Mouse (Mus musculus) liver, adult (tissue): ENCODE measurements around the gene Ifi47.

Experiments used
- GATA4 ChIP-seq: IDR thresholded peaks from 2 replicates; pipeline ENCODE4 v1.6.1; 2014; ENCODE audit warnings: mild to moderate bottlenecking, low read length; ENCODE audit not compliant: insufficient replicate concordance

The Ifi47 gene

DNA sequence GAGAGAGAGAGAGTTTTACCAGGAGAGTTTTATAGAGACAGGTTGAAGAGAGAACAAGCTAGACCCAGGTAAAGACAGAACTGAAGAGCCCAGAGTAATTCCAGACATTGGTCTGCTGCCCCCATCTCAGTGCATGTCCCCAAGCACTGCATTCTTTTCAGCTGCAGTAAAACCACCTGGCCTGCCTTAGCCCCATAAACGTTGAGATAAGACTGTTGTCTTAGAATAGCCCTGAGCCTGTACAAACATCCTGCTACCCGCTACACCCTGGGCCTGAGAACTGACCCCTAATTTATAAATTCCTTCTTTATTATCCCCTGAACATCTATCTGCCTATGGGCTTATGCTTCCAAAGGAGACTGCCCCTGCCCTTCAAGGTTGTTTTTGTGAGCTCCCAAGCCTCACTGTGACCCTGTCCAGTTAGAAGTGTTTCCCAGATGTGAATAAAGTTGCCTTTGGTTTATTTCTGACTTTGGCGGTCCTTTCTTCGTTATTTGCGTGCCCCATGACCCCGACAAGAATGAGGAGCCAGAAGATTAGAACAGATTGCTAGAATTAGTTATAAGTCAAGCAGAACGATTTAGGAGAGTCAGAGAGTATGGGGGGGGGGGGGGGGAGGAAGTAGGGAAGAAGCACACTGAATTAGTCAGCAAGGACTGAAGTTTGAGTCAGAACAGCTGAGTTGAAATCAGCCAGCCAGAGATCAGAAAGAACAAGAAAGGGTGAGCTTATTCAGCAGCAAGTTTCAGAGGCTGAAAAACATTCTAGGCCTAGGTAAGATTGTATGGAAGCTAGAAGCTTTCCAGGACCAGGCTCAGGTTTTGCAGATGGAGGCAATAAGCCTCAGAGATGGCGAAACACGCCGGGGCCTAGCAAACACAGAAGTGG lies 31.5 kb downstream of the Ifi47 start:
- no peak for TF ChIP-seq GATA4

DNA sequence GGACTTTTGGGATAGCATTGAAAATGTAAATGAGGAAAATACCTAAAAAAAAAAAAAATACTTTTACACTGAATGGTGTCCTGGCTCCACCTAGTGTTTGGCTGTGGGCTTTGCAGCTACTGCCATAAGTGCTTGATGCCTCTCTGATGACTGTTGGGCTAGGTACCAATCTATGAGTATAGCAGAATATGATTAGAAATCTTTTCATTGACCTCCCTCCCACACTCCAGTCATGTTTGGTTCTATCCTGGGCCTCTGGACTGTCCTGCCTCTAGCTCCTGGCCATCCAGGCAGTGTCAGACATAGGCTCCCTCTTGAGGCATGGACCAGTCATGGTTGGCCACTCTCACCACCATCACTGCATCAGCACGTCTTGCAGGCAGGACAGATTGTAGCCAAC lies 32.4 kb downstream of the Ifi47 start:
- TF ChIP-seq GATA4 = no peak

DNA sequence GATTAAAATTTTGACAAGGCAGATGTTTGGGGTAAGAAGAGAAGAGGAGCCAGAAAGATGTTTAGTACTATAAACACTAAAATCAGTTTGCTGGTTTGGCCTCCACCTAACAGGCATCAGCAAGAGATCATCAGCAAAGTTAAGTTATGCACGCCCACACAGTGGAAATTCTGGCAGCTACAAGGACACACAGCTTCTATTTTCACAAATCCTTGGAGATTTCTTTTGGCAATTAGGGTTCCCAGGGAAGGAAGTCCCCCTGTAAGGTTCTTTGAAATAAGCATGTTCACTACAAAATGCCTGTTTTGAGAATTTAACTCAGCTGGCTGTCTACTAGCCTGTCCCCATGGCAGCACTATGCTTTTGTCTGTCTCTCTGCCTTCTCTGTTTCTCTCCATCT lies 34.6 kb downstream of the Ifi47 start:
- TF ChIP-seq GATA4 = no peak

DNA sequence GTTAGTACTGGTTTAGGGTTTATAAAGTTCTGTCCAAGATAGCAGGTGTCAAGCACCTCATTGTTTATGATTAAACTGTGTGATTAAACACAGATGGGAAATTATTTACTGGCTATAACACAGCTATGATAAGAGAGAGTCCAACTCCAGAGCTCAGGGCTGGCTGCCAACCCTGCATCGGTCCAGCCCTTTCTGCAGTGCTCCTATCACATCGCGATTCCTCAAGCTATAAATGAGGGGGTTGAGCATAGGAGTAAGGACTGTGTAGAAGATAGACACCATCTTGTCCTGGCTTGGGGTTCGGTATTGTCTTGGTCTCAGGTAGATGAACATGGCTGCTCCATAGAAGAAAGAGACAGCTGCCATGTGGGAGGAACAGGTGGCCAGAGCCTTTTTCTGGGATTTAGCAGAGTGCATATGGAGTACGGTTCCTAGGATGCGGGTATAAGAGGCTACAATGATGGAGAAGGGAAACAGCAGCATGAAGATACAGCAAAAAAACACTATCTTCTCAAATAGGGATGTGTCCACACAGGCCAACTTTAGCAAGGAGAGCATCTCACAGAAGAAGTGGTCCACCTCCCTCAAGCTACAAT lies 36.3 kb downstream of the Ifi47 start:
- no peak for TF ChIP-seq GATA4

DNA sequence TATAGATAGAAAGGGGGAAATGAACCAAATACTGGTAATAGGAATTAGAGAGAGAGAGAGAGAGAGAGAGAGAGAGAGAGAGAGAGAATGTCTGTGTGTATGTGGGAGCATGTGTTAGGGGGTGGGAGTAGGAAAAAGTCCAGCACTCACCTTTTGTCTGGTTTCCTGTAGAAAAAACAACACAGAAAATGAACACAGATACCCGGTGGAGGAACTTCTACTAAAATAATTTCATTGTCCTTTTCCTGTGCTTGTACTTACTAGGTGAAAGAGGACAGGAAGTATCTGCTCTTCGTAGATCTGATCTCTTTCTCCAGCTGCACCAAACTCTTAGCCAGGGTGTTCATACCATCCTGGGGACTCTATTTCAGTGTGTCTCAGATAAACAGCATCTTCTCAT lies 37.8 kb downstream of the Ifi47 start:
- no peak for TF ChIP-seq GATA4

DNA sequence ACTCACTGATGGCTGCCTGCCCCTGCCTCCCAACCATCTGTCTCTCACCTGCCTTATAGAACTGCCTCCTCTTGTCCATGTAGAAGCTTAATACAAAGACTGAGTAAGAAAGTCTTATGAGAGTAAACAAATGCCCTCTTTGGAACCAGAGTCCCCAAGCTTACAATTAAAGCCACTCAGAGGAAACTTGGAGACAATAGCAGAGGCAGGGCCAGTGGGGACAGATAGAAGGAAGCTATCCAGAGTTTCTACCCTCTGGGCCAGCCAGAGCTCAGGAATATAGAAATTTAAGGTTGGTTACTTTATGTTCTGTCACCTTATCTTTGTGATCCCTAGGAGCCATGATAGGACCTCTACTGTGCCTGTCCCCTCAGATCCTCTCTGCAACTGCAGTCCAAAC lies 38.4 kb downstream of the Ifi47 start, which contains the start of gene Olfr1396:
Gene Olfr1396, minus strand, starts transcription at position 101 of the 400 bp plus-strand sequence.
- TF ChIP-seq GATA4 = no peak

DNA sequence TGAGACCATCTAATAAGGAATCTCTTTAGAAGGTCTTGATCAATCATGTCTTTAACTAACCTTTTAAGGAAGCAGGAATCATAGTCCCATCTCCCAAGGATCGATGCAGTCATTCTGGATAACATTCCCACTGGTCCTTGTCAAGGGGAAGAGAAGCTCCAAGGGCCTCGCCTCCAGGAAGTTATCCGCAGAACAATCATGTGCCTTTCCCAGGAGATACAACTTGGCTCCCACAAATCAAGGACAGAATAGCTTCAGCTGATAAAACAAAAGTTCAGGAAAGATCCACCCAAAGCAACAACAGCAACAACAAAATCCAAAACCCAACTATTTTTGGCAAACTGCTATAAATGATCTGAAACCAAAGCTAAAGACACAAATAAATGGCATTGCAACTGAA lies 43.2 kb downstream of the Ifi47 start:
- no peak; the same call in 1 of the 2 replicates for TF ChIP-seq GATA4

DNA sequence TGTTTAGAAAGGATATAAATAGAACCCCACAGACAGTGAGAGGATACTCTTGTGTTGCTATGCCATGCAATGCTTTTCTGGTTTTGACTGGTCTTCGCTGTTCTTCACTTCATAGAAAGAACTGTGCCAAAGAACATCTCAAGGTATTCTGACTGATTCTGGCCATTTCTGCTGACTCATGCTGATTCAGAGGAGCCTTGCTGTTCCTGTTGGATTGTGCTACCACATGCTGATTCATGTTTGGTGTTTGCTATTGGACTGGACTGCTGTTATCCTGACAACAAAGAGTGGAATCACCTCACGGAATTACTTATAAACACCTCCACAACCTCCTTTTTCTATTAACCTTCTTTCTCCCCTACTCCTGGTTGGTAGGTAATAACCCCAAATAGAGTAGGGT lies 47.8 kb downstream of the Ifi47 start:
- TF ChIP-seq GATA4 = no peak

DNA sequence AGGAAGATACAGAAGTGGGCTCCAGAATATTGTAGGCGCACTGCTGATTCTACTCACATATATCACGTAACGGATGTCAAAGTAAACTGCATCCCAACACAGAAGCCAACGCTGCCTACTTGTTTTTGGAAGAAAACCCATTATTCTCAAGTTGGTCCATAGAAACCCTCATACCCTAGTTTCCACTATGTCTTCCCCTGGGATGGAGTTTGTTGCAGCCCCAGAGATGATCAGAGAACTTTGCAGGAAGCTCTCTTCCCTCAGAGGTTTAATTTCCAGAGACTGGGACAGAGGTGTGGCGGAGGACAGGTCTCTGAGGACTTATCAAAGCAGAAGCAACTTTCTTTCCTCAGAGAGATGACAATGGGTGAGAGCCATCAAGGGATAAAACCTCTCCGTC lies 65.6 kb downstream of the Ifi47 start, which contains the start of gene Olfr1395:
Gene Olfr1395, plus strand, starts transcription at position 301 of the 400 bp plus-strand sequence.
- no peak for TF ChIP-seq GATA4
